Comparison of ENCODE assay signal across 19 mouse cellular contexts in the genomic region with DNA sequence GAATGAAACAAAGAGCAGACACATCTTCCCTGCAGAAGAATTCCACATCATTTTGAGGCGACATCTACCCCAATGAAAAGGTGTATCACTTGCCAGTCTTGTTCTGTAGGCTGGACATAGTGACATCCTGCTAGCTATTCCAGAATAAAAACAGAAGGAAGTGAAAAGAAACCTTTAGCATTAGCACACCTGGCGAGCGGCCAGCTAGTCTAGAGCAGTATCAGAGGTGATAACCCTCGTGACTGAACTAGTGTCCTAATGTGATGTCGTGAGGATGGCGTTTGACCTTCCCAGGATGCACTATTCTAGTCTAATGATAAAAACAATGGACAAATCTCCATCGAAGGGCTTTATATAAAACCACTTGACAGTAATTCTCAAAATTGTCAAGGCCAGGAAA. TPM values are rescaled to one million over a fixed set of nuclear protein-coding genes. Genes with fewer than 3 reads are reported as not detected.
DNase-seq lines count a peak whose midpoint lies in the region; ATAC-seq and TF ChIP-seq lines count a peak whose summit lies in the region.
"Had no signal": no experiment of that assay in that cellular context is flagged by ENCODE, and none has a peak within 500 bp of the region (broad histone marks: within the 10 kb centered on the region; RNA-seq: fewer than 3 reads in every experiment).

No protein-coding gene starts in this region.

- H3K27me3 ChIP-seq in heart, embryonic 10.5 days (ENCODE audit: insufficient read depth, poor library complexity, severe bottlenecking), result no peaks in the 10 kb centered on the region
- H3K27me3 ChIP-seq in midbrain, embryonic 11.5 days (ENCODE audit: control insufficient read depth, insufficient read depth, low read length), result no peaks in the 10 kb centered on the region
- no peaks in the 10 kb centered on the region for H3K27me3 ChIP-seq in midbrain, embryonic 15.5 days (replicated peaks)
- no peaks in the 10 kb centered on the region for H3K27me3 ChIP-seq in stomach, postnatal 0 days (ENCODE audit: control insufficient read depth, insufficient read depth, low read length)
- H3K27me3 ChIP-seq in kidney, embryonic 15.5 days, result no peaks in the 10 kb centered on the region
- H3K27me3 ChIP-seq: forebrain, embryonic 13.5 days; hindbrain, embryonic 12.5 days; hindbrain, embryonic 15.5 days had no signal

- TF ChIP-seq EP300 in stomach, postnatal 0 days (optimal IDR thresholded peaks at IDR 0.05), result no peak

- TF ChIP-seq CTCF in stomach, postnatal 0 days (IDR thresholded peaks at IDR 0.05; ENCODE audit: low read depth), result no peak

- H3K9me3 ChIP-seq in heart, embryonic 10.5 days, result no peaks in the 10 kb centered on the region
- H3K9me3 ChIP-seq in midbrain, embryonic 11.5 days (ENCODE audit: control insufficient read depth, low read length), result no peaks in the 10 kb centered on the region
- H3K9me3 ChIP-seq in midbrain, embryonic 15.5 days, result no peaks in the 10 kb centered on the region
- H3K9me3 ChIP-seq in stomach, postnatal 0 days (ENCODE audit: control insufficient read depth, low read length), result no peaks in the 10 kb centered on the region
- no peaks in the 10 kb centered on the region for H3K9me3 ChIP-seq in kidney, embryonic 15.5 days (replicated peaks)
- H3K9me3 ChIP-seq: forebrain, embryonic 10.5 days; forebrain, embryonic 13.5 days; hindbrain, embryonic 12.5 days; hindbrain, embryonic 15.5 days had no signal

- DNase-seq in cerebellum, postnatal 25 days, result peak; percentile 32 to 59
- no peak for DNase-seq in cerebellum, adult 9-11 months
- peak; percentile 30 for DNase-seq in heart, embryonic 10.5 days (ENCODE audit: low spot score)
- DNase-seq in heart, adult 18-20 months, result no peak
- DNase-seq in midbrain, embryonic 11.5 days (ENCODE audit: low spot score, missing footprints), result peak; percentile 19
- peak; percentile 41 for DNase-seq in stomach, postnatal 0 days (ENCODE audit: low spot score)
- DNase-seq: adrenal gland, adult 2 months; adrenal gland, postnatal 14 days; gastrocnemius, postnatal 10 days; gastrocnemius, postnatal 36 days had no signal

- H3K4me2 ChIP-seq in midbrain, embryonic 11.5 days, result no peak overlapping the region
- no peak overlapping the region for H3K4me2 ChIP-seq in midbrain, embryonic 15.5 days
- H3K4me2 ChIP-seq in stomach, postnatal 0 days (replicated peaks; ENCODE audit: low read depth), result no peak overlapping the region
- no peak overlapping the region for H3K4me2 ChIP-seq in kidney, embryonic 15.5 days
- H3K4me2 ChIP-seq: forebrain, embryonic 13.5 days; heart, embryonic 11.5 days; hindbrain, embryonic 12.5 days; hindbrain, embryonic 15.5 days had no signal

- H3K27ac ChIP-seq in heart, embryonic 10.5 days, result no peak overlapping the region
- no peak overlapping the region for H3K27ac ChIP-seq in midbrain, embryonic 11.5 days (ENCODE audit: low read depth, low read length)
- H3K27ac ChIP-seq in midbrain, embryonic 15.5 days, result no peak overlapping the region
- no peak overlapping the region for H3K27ac ChIP-seq in stomach, postnatal 0 days (replicated peaks)
- no peak overlapping the region for H3K27ac ChIP-seq in kidney, embryonic 15.5 days
- H3K27ac ChIP-seq: forebrain, embryonic 10.5 days; forebrain, embryonic 13.5 days; hindbrain, embryonic 12.5 days; hindbrain, embryonic 15.5 days had no signal

- 68% methylated on average over 7 of the region's 7 CpGs for WGBS in heart, embryonic 10.5 days
- 92% methylated on average over 7 of the region's 7 CpGs for WGBS in midbrain, embryonic 11.5 days
- WGBS in midbrain, embryonic 15.5 days, result 91% methylated on average over 7 of the region's 7 CpGs
- 74% methylated on average over 7 of the region's 7 CpGs for WGBS in stomach, postnatal 0 days
- WGBS in kidney, embryonic 15.5 days, result 86% methylated on average over 7 of the region's 7 CpGs

- no peak overlapping the region for H3K4me3 ChIP-seq in heart, embryonic 10.5 days
- no peak overlapping the region for H3K4me3 ChIP-seq in midbrain, embryonic 11.5 days (ENCODE audit: low read depth, low read length)
- H3K4me3 ChIP-seq in midbrain, embryonic 15.5 days, result no peak overlapping the region
- no peak overlapping the region for H3K4me3 ChIP-seq in stomach, postnatal 0 days (ENCODE audit: low read depth, low read length)
- H3K4me3 ChIP-seq in kidney, embryonic 15.5 days (replicated peaks), result no peak overlapping the region
- H3K4me3 ChIP-seq: forebrain, embryonic 10.5 days; forebrain, embryonic 13.5 days; hindbrain, embryonic 12.5 days; hindbrain, embryonic 15.5 days had no signal

- peaks cover 53% of the 10 kb centered on the region for H3K4me1 ChIP-seq in heart, embryonic 10.5 days
- no peaks in the 10 kb centered on the region for H3K4me1 ChIP-seq in midbrain, embryonic 11.5 days (ENCODE audit: control insufficient read depth, insufficient read depth, low read length)
- no peaks in the 10 kb centered on the region for H3K4me1 ChIP-seq in midbrain, embryonic 15.5 days
- H3K4me1 ChIP-seq in stomach, postnatal 0 days (replicated peaks; ENCODE audit: control insufficient read depth, insufficient read depth), result no peaks in the 10 kb centered on the region
- H3K4me1 ChIP-seq in kidney, embryonic 15.5 days, result no peaks in the 10 kb centered on the region
- H3K4me1 ChIP-seq: forebrain, embryonic 13.5 days; hindbrain, embryonic 12.5 days; hindbrain, embryonic 15.5 days had no signal

- H3K9ac ChIP-seq in midbrain, embryonic 11.5 days (ENCODE audit: low read length), result no peak overlapping the region
- H3K9ac ChIP-seq in midbrain, embryonic 15.5 days, result no peak overlapping the region
- H3K9ac ChIP-seq in stomach, postnatal 0 days (ENCODE audit: low read length), result no peak overlapping the region
- no peak overlapping the region for H3K9ac ChIP-seq in kidney, embryonic 15.5 days
- H3K9ac ChIP-seq: forebrain, embryonic 13.5 days; hindbrain, embryonic 12.5 days; hindbrain, embryonic 15.5 days had no signal

- H3K36me3 ChIP-seq in heart, embryonic 10.5 days, result no peaks in the 10 kb centered on the region
- no peaks in the 10 kb centered on the region for H3K36me3 ChIP-seq in midbrain, embryonic 11.5 days (ENCODE audit: control insufficient read depth, insufficient read depth, low read length)
- no peaks in the 10 kb centered on the region for H3K36me3 ChIP-seq in midbrain, embryonic 15.5 days (replicated peaks)
- no peaks in the 10 kb centered on the region for H3K36me3 ChIP-seq in stomach, postnatal 0 days (ENCODE audit: control insufficient read depth, insufficient read depth, low read length)
- no peaks in the 10 kb centered on the region for H3K36me3 ChIP-seq in kidney, embryonic 15.5 days
- H3K36me3 ChIP-seq: forebrain, embryonic 10.5 days; hindbrain, embryonic 12.5 days; hindbrain, embryonic 15.5 days had no signal

- no peak for ATAC-seq in midbrain, embryonic 11.5 days (ENCODE audit: low FRiP score)
- no peak for ATAC-seq in midbrain, embryonic 15.5 days (replicated peaks)
- ATAC-seq in stomach, postnatal 0 days (ENCODE audit: low FRiP score, low TSS enrichment), result no peak
- no peak for ATAC-seq in kidney, embryonic 15.5 days (replicated peaks; ENCODE audit: low FRiP score)
- ATAC-seq: CD4-positive, CD25-positive, alpha-beta regulatory T cell, adult 4 months; forebrain, embryonic 13.5 days; forebrain, embryonic 16.5 days had no signal

RNA-seq across cellular contexts. Expression of gene Pip5k1b, which starts 33.7 kb away (rescaled TPM):
- polyA plus RNA-seq in heart, embryonic 10.5 days (2016; fragmentation: Nextera tagmentation; extraction: Ambion mirVana), result 6.3 and 7.7 TPM in 2 replicates
- total RNA-seq in heart, adult 18-20 months (2021), result 10 to 100 TPM; 20.3 to 21.3 TPM
- 2.3 and 2.9 TPM in 2 replicates for polyA plus RNA-seq in midbrain, embryonic 11.5 days (2014; fragmentation: Nextera tagmentation; extraction: Ambion mirVana)
- polyA plus RNA-seq in midbrain, embryonic 15.5 days (2015; fragmentation: Nextera tagmentation; extraction: Ambion mirVana), result 1.0 and 1.1 TPM in 2 replicates
- 5.2 and 5.5 TPM in 2 replicates for polyA plus RNA-seq in stomach, postnatal 0 days (2015; fragmentation: Nextera tagmentation; extraction: Ambion mirVana)
- 2.6 and 2.9 TPM in 2 replicates for polyA plus RNA-seq in kidney, embryonic 15.5 days (2015; fragmentation: Nextera tagmentation; extraction: Ambion mirVana)

RNA-seq across cellular contexts. Expression of gene Fam122a, which starts 44.8 kb away (rescaled TPM):
- polyA plus RNA-seq in heart, embryonic 10.5 days (2016; fragmentation: Nextera tagmentation; extraction: Ambion mirVana), result 44.5 and 50.9 TPM in 2 replicates
- total RNA-seq in heart, adult 18-20 months (2021), result 10 to 100 TPM; 26.3 to 27.6 TPM
- 48.3 and 50.6 TPM in 2 replicates for polyA plus RNA-seq in midbrain, embryonic 11.5 days (2014; fragmentation: Nextera tagmentation; extraction: Ambion mirVana)
- polyA plus RNA-seq in midbrain, embryonic 15.5 days (2015; fragmentation: Nextera tagmentation; extraction: Ambion mirVana), result 48.7 and 52.4 TPM in 2 replicates
- 42.2 and 46.2 TPM in 2 replicates for polyA plus RNA-seq in stomach, postnatal 0 days (2015; fragmentation: Nextera tagmentation; extraction: Ambion mirVana)
- polyA plus RNA-seq in kidney, embryonic 15.5 days (2015; fragmentation: Nextera tagmentation; extraction: Ambion mirVana), result 48.0 and 49.7 TPM in 2 replicates

Comparison
In these comparisons a context has a peak if more than half of its experiments do, and no peak if none do; other contexts are left out.
1. DNase-seq: peak in cerebellum, postnatal 25 days (2 of 2), heart, embryonic 10.5 days (single experiment), midbrain, embryonic 11.5 days (single experiment) and stomach, postnatal 0 days (single experiment); none in cerebellum, adult 9-11 months (single experiment) and heart, adult 18-20 months (0 of 2).